Mouse (Mus musculus) ovary, postnatal 14 days (tissue): Measurements from ENCODE around the gene Csmd2.

Experiments used
- DNase-seq: peaks from one replicate; pipeline ENCODE4 v3.0.0; 2022; ENCODE audit warnings: low spot score

Gene Csmd2

GRCm38 (mm10) chr4:128340457-128340856 is 352.8 kb downstream of the Csmd2 start:
- DNase-seq: no peak

GRCm38 (mm10) chr4:128341315-128341714 is 353.7 kb downstream of the Csmd2 start:
- DNase-seq: no peak

GRCm38 (mm10) chr4:128342208-128342607 is 354.6 kb downstream of the Csmd2 start:
- DNase-seq: no peak

GRCm38 (mm10) chr4:128358751-128359150 is 371.1 kb downstream of the Csmd2 start:
- DNase-seq: no peak

- no peak for DNase-seq
These were observed 378.2 kb downstream of the Csmd2 start for GRCm38 (mm10) chr4:128365851-128366250.

GRCm38 (mm10) chr4:128368088-128368487 is 380.4 kb downstream of the Csmd2 start:
- DNase-seq: no peak

GRCm38 (mm10) chr4:128371766-128372165 is 384.1 kb downstream of the Csmd2 start:
- no peak for DNase-seq

GRCm38 (mm10) chr4:128373196-128373595 is 385.5 kb downstream of the Csmd2 start:
- DNase-seq: no peak

- no peak for DNase-seq
These were observed 386.4 kb downstream of the Csmd2 start for GRCm38 (mm10) chr4:128374051-128374450.

GRCm38 (mm10) chr4:128378946-128379345 is 391.3 kb downstream of the Csmd2 start:
- DNase-seq: no peak

GRCm38 (mm10) chr4:128381331-128381730 is 393.7 kb downstream of the Csmd2 start:
- no peak for DNase-seq

- DNase-seq: no peak
These were observed 396.1 kb downstream of the Csmd2 start for GRCm38 (mm10) chr4:128383800-128384199.

GRCm38 (mm10) chr4:128391484-128391883 is 403.8 kb downstream of the Csmd2 start:
- DNase-seq: no peak

GRCm38 (mm10) chr4:128392279-128392678 is 404.6 kb downstream of the Csmd2 start:
- DNase-seq: no peak

- no peak for DNase-seq
These were observed 406.2 kb downstream of the Csmd2 start for GRCm38 (mm10) chr4:128393864-128394263.

GRCm38 (mm10) chr4:128396616-128397015 is 409.0 kb downstream of the Csmd2 start:
- DNase-seq: no peak

- no peak for DNase-seq
These were observed 410.1 kb downstream of the Csmd2 start for GRCm38 (mm10) chr4:128397804-128398203.

- DNase-seq: no peak
These were observed 411.3 kb downstream of the Csmd2 start for GRCm38 (mm10) chr4:128398948-128399347.

- DNase-seq: no peak
These were observed 412.4 kb downstream of the Csmd2 start for GRCm38 (mm10) chr4:128400016-128400415.

GRCm38 (mm10) chr4:128401591-128401990 is 413.9 kb downstream of the Csmd2 start:
- DNase-seq: no peak

GRCm38 (mm10) chr4:128402706-128403105 is 415.0 kb downstream of the Csmd2 start:
- no peak for DNase-seq

GRCm38 (mm10) chr4:128405576-128405975 is 417.9 kb downstream of the Csmd2 start:
- DNase-seq: no peak

GRCm38 (mm10) chr4:128407084-128407845 is 419.6 kb downstream of the Csmd2 start:
- no peak for DNase-seq
